Mouse (Mus musculus) heart, embryonic 10.5 days (tissue): Measurements from ENCODE around the gene Nmur1. TPM values are rescaled to one million over a fixed set of nuclear protein-coding genes. Genes with fewer than 3 reads are reported as not detected.

ENCODE experiments used
- DNase-seq: peaks from one replicate; pipeline ENCODE4 v3.0.0-alpha.2; 2017; ENCODE audit warnings: low spot score
- H3K27ac ChIP-seq: fragments of 300-500 bp; sonication (generic); 2 replicates; pipeline ENCODE4 v1.5.1; 2016; ENCODE audit warnings: mild to moderate bottlenecking
- H3K27me3 ChIP-seq: fragments of 300-500 bp; sonication (generic); 2 replicates; pipeline ENCODE4 v1.6.1; 2016; ENCODE audit warnings: mild to moderate bottlenecking; ENCODE audit not compliant: poor library complexity, insufficient read depth, severe bottlenecking
- H3K36me3 ChIP-seq: fragments of 300-500 bp; sonication (generic); 2 replicates; pipeline ENCODE4 v1.6.1; 2016; ENCODE audit warnings: mild to moderate bottlenecking, moderate library complexity
- H3K4me1 ChIP-seq: fragments of 300-500 bp; sonication (generic); 2 replicates; pipeline ENCODE4 v1.6.1; 2016; ENCODE audit warnings: mild to moderate bottlenecking
- H3K4me3 ChIP-seq: fragments of 300-500 bp; sonication (generic); 2 replicates; pipeline ENCODE4 v1.5.1; 2016; ENCODE audit warnings: mild to moderate bottlenecking, moderate library complexity
- H3K9me3 ChIP-seq: fragments of 300-500 bp; sonication (generic); 2 replicates; pipeline ENCODE4 v1.6.1; 2016; ENCODE audit warnings: mild to moderate bottlenecking, moderate library complexity
- WGBS: fragments of 180-500 bp; shearing (Covaris S2); methylation state at CpG from one replicate; pipeline ENCODE4 v1.1.7; 2016; 5-methylcytosine and 5-hydroxymethylcytosine counted together
- polyA plus RNA-seq: library from polyadenylated mRNA; unstranded; fragments of >200 nt; fragmentation: Nextera tagmentation; extraction: Ambion mirVana; gene quantifications from 2 replicates; pipeline ENCODE4 v1.2.1, GENCODE M21; 2016

Nmur1 gene
- polyA plus RNA-seq, 1 experiment from 2014 or later, result 0.10 TPM

- Histone ChIP-seq H3K9me3 (no peaks in the 10 kb centered on the region), H3K4me1 (peaks cover 80% of the 10 kb centered on the region), H3K36me3 (no peaks in the 10 kb centered on the region), H3K4me3 (no peak overlapping the region), H3K27ac (peak overlapping the region; percentile 68), H3K27me3 (no peaks in the 10 kb centered on the region)
- WGBS, result 65% methylated on average over 9 of the region's 9 CpGs
- DNase-seq, result no peak
These were observed 11.4 kb upstream of the Nmur1 start for GRCm38 (mm10) chr1:86437219-86438013.

GRCm38 (mm10) chr1:86435302-86435821 lies 9.3 kb upstream of the Nmur1 start:
- Histone ChIP-seq H3K9me3 (no peaks in the 10 kb centered on the region), H3K36me3 (no peaks in the 10 kb centered on the region), H3K4me1 (peaks cover 64% of the 10 kb centered on the region), H3K4me3 (peak overlapping the region; percentile 61; the same call in 1 of the 2 replicates), H3K27me3 (no peaks in the 10 kb centered on the region), H3K27ac (peak overlapping the region; percentile 98)
- peak; percentile 90 for DNase-seq
- WGBS, result 33% methylated on average over 13 of the region's 13 CpGs

DNA sequence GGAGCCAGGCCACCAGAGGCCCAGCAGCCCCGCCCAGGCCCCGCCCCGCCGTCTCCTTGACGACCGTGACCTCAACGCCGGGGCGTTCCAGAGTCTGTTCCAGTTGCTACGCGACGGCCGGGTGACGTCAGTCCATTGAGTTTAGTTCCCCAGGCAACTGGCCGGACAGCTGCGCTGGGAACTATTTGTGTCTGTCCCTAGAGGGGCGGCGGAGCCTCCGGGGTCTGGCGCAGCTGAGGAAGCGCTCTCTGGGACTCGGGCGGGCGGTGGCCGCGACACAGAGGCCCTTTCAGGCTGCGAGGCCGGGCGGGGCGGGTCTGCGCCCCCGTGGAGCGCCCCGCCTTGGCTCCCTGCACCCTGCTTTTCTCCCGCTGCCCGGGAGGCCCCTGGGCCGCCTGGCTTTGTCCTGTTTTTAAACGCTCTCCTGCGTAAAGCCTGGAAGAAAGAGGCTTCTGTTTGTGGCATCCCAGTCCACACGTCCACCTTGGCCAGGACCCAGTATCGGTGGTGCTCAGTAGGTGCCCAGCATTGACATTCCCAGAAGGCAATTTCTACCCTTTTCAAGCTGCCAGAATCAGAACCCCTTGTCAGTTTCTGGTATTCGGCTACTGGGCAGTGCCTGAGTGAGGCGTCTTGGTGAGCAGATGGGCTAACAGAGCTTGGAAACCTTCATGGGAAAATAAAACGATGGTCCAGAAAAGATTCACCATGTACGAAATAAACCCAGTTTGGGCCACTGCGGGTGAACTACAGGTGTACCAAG lies 8.6 kb upstream of the Nmur1 start:
- DNase-seq, result peak; percentile 100
- H3K4me1 ChIP-seq, result peaks cover 57% of the 10 kb centered on the region
- peak overlapping the region; percentile 98 for H3K27ac ChIP-seq
- H3K9me3 ChIP-seq, result no peaks in the 10 kb centered on the region
- H3K27me3 ChIP-seq, result no peaks in the 10 kb centered on the region
- WGBS, result 4% methylated on average over 46 of the region's 46 CpGs
- no peaks in the 10 kb centered on the region for H3K36me3 ChIP-seq
- H3K4me3 ChIP-seq, result peak overlapping the region; percentile 61

- Histone ChIP-seq H3K27ac (peak overlapping the region; percentile 98), H3K4me3 (peak overlapping the region; percentile 61), H3K4me1 (peaks cover 51% of the 10 kb centered on the region), H3K27me3 (no peaks in the 10 kb centered on the region), H3K36me3 (no peaks in the 10 kb centered on the region), H3K9me3 (no peaks in the 10 kb centered on the region)
- WGBS, result 1% methylated on average over 12 of the region's 12 CpGs
- no peak for DNase-seq
These were observed 8.0 kb upstream of the Nmur1 start for GRCm38 (mm10) chr1:86434001-86434400.

- Histone ChIP-seq H3K36me3 (no peaks in the 10 kb centered on the region), H3K4me3 (peak overlapping the region; percentile 61; the same call in 1 of the 2 replicates), H3K27me3 (no peaks in the 10 kb centered on the region), H3K9me3 (no peaks in the 10 kb centered on the region), H3K4me1 (peaks cover 45% of the 10 kb centered on the region), H3K27ac (peak overlapping the region; percentile 98)
- no peak for DNase-seq
- WGBS, result 77% methylated on average over 7 of the region's 7 CpGs
These were observed 7.3 kb upstream of the Nmur1 start for GRCm38 (mm10) chr1:86433359-86433758.

GRCm38 (mm10) chr1:86432778-86433177 lies 6.8 kb upstream of the Nmur1 start:
- WGBS, result 51% methylated on average over 4 of the region's 4 CpGs
- Histone ChIP-seq H3K4me1 (peaks cover 39% of the 10 kb centered on the region), H3K4me3 (no peak overlapping the region), H3K27me3 (no peaks in the 10 kb centered on the region), H3K9me3 (no peaks in the 10 kb centered on the region), H3K36me3 (no peaks in the 10 kb centered on the region), H3K27ac (no peak overlapping the region)
- DNase-seq, result no peak

DNA sequence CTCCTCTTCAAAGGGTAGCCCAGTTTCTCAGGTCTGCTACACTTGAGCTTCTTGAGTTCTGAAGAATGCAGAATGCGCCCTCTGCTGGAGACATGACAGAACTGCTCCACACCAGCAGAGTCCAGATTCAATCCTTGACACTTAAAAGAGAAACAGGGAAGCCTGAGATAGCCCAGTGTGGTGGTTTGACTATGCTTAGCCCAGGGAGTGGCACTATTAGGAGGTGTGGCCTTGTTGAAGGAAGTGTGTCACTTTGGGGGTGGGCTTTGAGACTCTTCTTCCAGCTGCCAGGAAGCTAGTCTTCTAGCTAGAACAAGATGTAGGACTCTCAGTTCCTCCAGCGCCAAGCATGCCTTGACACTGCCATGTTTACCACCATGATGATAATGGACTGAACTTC lies 4.0 kb upstream of the Nmur1 start:
- DNase-seq, result peak; percentile 87
- no peak overlapping the region for H3K4me3 ChIP-seq
- 44% methylated on average over 2 of the region's 2 CpGs for WGBS
- no peaks in the 10 kb centered on the region for H3K27me3 ChIP-seq
- peaks cover 19% of the 10 kb centered on the region for H3K4me1 ChIP-seq
- H3K27ac ChIP-seq, result no peak overlapping the region
- H3K36me3 ChIP-seq, result no peaks in the 10 kb centered on the region
- H3K9me3 ChIP-seq, result no peaks in the 10 kb centered on the region

- peaks cover 17% of the 10 kb centered on the region for H3K4me1 ChIP-seq
- no peaks in the 10 kb centered on the region for H3K36me3 ChIP-seq
- H3K4me3 ChIP-seq, result peak overlapping the region; percentile 33
- H3K27me3 ChIP-seq, result no peaks in the 10 kb centered on the region
- no peaks in the 10 kb centered on the region for H3K9me3 ChIP-seq
- peak overlapping the region; percentile 37; the same call in 1 of the 2 replicates for H3K27ac ChIP-seq
- DNase-seq, result no peak
- WGBS, result 20% methylated on average over 11 of the region's 11 CpGs
These were observed 1.0 kb downstream of the Nmur1 start for GRCm38 (mm10) chr1:86424835-86425547.

GRCm38 (mm10) chr1:86424336-86424735 lies 1.7 kb downstream of the Nmur1 start:
- DNase-seq, result no peak
- H3K27ac ChIP-seq, result no peak overlapping the region
- no peaks in the 10 kb centered on the region for H3K36me3 ChIP-seq
- WGBS, result 85% methylated on average over 1 of the region's 1 CpGs
- H3K4me3 ChIP-seq, result no peak overlapping the region
- no peaks in the 10 kb centered on the region for H3K9me3 ChIP-seq
- H3K4me1 ChIP-seq, result peaks cover 17% of the 10 kb centered on the region
- H3K27me3 ChIP-seq, result no peaks in the 10 kb centered on the region

- Histone ChIP-seq H3K4me3 (no peak overlapping the region), H3K4me1 (peaks cover 17% of the 10 kb centered on the region), H3K36me3 (no peaks in the 10 kb centered on the region), H3K27me3 (no peaks in the 10 kb centered on the region), H3K9me3 (no peaks in the 10 kb centered on the region), H3K27ac (no peak overlapping the region)
- 65% methylated on average over 5 of the region's 5 CpGs for WGBS
- DNase-seq, result no peak
These were observed 2.1 kb downstream of the Nmur1 start for GRCm38 (mm10) chr1:86423879-86424278.

DNA sequence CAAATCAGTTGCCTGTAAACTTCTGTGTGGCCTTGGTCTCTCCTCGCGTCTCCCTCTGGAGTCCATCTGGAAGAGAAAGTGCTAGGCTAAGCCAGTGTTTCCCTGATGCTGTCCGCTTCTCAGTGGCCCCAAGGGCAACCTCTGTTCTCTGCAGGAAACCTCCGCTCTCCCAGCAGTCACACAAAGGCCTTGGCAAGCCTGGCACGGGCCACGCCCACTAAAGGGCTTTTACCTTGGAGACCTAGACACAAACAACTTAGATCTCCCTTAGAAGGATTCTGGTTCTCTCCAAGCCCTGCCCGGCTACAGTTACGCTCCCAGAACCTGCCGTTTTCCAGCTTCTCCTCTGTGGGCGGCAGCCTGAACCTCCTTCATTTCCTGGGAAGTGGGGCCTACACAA lies 5.0 kb downstream of the Nmur1 start:
- DNase-seq, result no peak
- Histone ChIP-seq H3K36me3 (no peaks in the 10 kb centered on the region), H3K4me1 (peaks cover 20% of the 10 kb centered on the region), H3K9me3 (no peaks in the 10 kb centered on the region), H3K27ac (peak overlapping the region; percentile 62), H3K27me3 (no peaks in the 10 kb centered on the region), H3K4me3 (no peak overlapping the region)
- 38% methylated on average over 10 of the region's 10 CpGs for WGBS

GRCm38 (mm10) chr1:86416321-86416720 lies 9.7 kb downstream of the Nmur1 start:
- H3K4me3 ChIP-seq, result no peak overlapping the region
- H3K4me1 ChIP-seq, result peaks cover 12% of the 10 kb centered on the region; the same call in 1 of the 2 replicates
- no peak overlapping the region for H3K27ac ChIP-seq
- H3K27me3 ChIP-seq, result 0 out of 2 replicates have a peak, but pooled peaks cover 5% of the 10 kb centered on the region
- H3K36me3 ChIP-seq, result no peaks in the 10 kb centered on the region
- WGBS, result 52% methylated on average over 6 of the region's 6 CpGs
- no peak for DNase-seq
- no peaks in the 10 kb centered on the region for H3K9me3 ChIP-seq
